Mouse (Mus musculus) liver, embryonic 16.5 days (tissue): ENCODE measurements around the gene Gm17949. TPM values are rescaled to one million over a fixed set of nuclear protein-coding genes. Genes with fewer than 3 reads are reported as not detected.
"Not testable (repeated sequence)": the region's sequence is repeated elsewhere in the genome, so short reads cannot be mapped to it uniquely, and the experiment has no call there.

Experiments used
- ATAC-seq: fragments of 200-750 bp; cut with Nextera tagmentation; 2 replicates; pipeline ENCODE4 v1.8.0; 2017; ENCODE audit warnings: low read depth, mild to moderate bottlenecking, moderate number of reproducible peaks, moderate library complexity
- H3K27ac ChIP-seq: fragments of 300-500 bp; sonication (generic); 2 replicates; pipeline ENCODE4 v1.5.1; 2014; ENCODE audit warnings: mild to moderate bottlenecking, low read length
- H3K27me3 ChIP-seq: fragments of 300-500 bp; sonication (generic); 2 replicates; pipeline ENCODE4 v1.6.1; 2014; ENCODE audit warnings: low read depth, low read length, mixed read lengths; ENCODE audit not compliant: control insufficient read depth, insufficient read depth
- H3K36me3 ChIP-seq: fragments of 300-500 bp; sonication (generic); 2 replicates; pipeline ENCODE4 v1.6.1; 2014; ENCODE audit warnings: mild to moderate bottlenecking; ENCODE audit not compliant: control insufficient read depth, insufficient read depth
- H3K4me1 ChIP-seq: fragments of 300-500 bp; sonication (generic); 2 replicates; pipeline ENCODE4 v1.6.1; 2014; ENCODE audit warnings: low read depth, low read length, mixed read lengths; ENCODE audit not compliant: control insufficient read depth
- H3K4me2 ChIP-seq: fragments of 300-500 bp; sonication (generic); 2 replicates; pipeline ENCODE4 v1.6.1; 2014; ENCODE audit warnings: low read depth, low read length, mixed read lengths
- H3K4me3 ChIP-seq: fragments of 300-500 bp; sonication (generic); 2 replicates; pipeline ENCODE4 v1.5.1; 2014; ENCODE audit warnings: low read depth, mild to moderate bottlenecking, low read length
- H3K9ac ChIP-seq: fragments of 300-500 bp; sonication (generic); 2 replicates; pipeline ENCODE4 v1.6.1; 2014; ENCODE audit warnings: low read depth, low read length
- H3K9me3 ChIP-seq: fragments of 300-500 bp; sonication (generic); replicated peaks from 2 replicates; pipeline ENCODE4 v1.6.1; 2016; ENCODE audit warnings: low read length; ENCODE audit not compliant: control insufficient read depth
- WGBS: fragments of 180-500 bp; shearing (Covaris S2); extraction: QIAGEN DNeasy Blood & Tissue Kit; methylation state at CpG from one replicate; pipeline ENCODE4 v1.1.7; 2014; ENCODE audit not compliant: insufficient replicate concordance; 5-methylcytosine and 5-hydroxymethylcytosine counted together
- polyA plus RNA-seq: library from polyadenylated mRNA; unstranded; fragments of >200 nt; fragmentation: Nextera tagmentation; extraction: Ambion mirVana; gene quantifications from 2 replicates; pipeline ENCODE4 v1.2.1, GENCODE M21; 2015

The Gm17949 gene
- polyA plus RNA-seq, 1 experiment from 2014 or later = 0.21 TPM

GRCm38 (mm10) chr17:57029691-57030090 lies 18.4 kb downstream of the Gm17949 start:
- Histone ChIP-seq H3K4me3 (peak overlapping the region; percentile 96), H3K4me1 (peaks cover 47% of the 10 kb centered on the region), H3K4me2 (peak overlapping the region; percentile 89), H3K27ac (peak overlapping the region; percentile 94), H3K9me3 (no peaks in the 10 kb centered on the region), H3K36me3 (peaks cover 39% of the 10 kb centered on the region), H3K9ac (peak overlapping the region; percentile 99), H3K27me3 (no peaks in the 10 kb centered on the region)
- ATAC-seq = no peak
- 12% methylated on average over 8 of the region's 8 CpGs for WGBS

DNA sequence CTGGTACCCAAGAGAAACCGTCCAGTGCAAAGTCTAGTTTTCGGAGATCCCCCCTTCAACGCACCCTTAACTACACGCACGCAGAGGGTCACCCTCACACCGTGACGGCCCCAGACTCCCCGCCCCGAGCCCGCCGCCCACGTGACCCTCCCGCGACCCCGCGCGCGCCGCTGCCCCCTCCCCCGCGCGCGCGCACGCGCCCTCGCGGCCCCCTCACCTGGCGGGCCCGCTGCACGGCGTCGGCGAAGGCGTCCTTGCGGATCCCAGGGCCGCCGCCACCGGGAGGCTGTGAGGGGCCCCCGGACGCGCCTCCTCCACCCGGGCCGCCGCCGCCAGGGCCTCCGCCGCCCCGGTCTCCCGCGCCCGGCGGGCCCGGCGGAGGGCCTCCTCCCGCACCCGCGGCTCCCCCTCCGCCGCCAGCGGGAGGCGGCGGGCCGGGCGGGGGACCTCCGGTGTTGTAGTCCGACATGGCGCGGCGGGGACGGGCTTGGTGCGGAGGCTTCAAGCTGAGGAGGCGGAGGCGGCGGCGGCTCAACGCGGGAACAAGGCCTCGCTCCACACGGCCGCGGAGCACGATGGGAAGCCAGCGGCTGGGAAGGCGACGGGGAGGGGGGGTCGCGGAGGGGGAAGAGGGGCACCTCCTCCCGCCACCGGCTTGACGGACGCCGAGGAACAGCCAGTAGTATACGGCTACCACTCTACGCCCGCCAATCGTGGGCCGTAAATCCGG lies 19.8 kb downstream of the Gm17949 start, which contains the start of gene Khsrp:
Gene Khsrp, minus strand, starts transcription at position 592 of the 730 bp plus-strand sequence.
- WGBS = under 1% methylated on average over 86 of the region's 99 CpGs
- Histone ChIP-seq H3K27ac (peak within 1 kb of the TSS; percentile 94), H3K4me2 (peak within 1 kb of the TSS; percentile 96), H3K36me3 (peaks cover 25% of the 10 kb centered on the region), H3K4me3 (peak within 1 kb of the TSS; percentile 96), H3K9ac (peak within 1 kb of the TSS; percentile 99), H3K9me3 (no peaks in the 10 kb centered on the region), H3K27me3 (no peaks in the 10 kb centered on the region), H3K4me1 (peaks cover 47% of the 10 kb centered on the region)
- no peak for ATAC-seq

DNA sequence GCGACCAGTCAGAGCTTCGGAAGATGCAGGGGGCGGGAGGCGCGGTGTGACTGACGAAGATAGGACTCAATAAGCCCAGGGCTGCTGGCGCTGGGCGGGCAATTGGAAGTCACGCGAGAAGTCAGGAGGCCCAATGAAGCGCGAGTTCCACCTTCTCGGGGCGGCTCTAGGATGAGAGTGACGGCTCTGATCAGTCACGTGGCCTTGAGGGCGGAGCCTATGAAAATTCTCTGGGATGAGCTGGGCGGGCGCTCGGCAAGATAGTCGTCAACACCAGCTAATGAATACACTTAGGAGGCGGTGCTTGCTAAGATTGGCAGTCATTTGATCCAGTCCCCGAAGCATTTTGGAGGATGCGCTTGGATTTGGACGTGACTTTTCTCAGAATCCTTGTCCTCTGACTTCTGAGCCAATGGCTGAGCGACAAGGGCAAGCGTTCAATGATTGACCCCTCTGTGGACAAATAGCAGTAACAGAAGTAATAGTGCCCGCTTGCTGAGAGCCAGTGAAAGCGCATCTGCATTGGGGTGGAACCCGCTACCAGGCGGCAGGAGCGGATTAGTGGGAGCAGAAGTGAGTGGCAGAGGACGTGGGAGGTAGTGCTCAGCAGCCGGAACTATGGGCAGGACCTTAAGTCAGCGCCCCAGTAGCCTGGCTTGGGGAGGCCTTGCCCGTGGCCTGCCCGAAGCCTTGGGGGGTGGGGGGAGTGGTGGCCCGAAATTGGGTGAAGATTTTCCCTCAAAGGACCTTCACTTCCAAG lies 20.6 kb downstream of the Gm17949 start:
- peak; percentile 86 for ATAC-seq

GRCm38 (mm10) chr17:57032854-57033253 lies 21.6 kb downstream of the Gm17949 start:
- H3K9me3 ChIP-seq = no peaks in the 10 kb centered on the region
- peaks cover 34% of the 10 kb centered on the region for H3K4me1 ChIP-seq
- peak overlapping the region; percentile 96 for H3K4me2 ChIP-seq
- H3K27ac ChIP-seq = no peak overlapping the region
- H3K27me3 ChIP-seq = no peaks in the 10 kb centered on the region
- H3K4me3 ChIP-seq = no peak overlapping the region
- peaks cover 9% of the 10 kb centered on the region for H3K36me3 ChIP-seq
- WGBS = 75% methylated on average over 4 of the region's 4 CpGs
- H3K9ac ChIP-seq = no peak overlapping the region; the same call in 1 of the 2 replicates
- no peak for ATAC-seq

More for the DNA sequence above, 20.6 kb downstream of the Gm17949 start:
- no peaks in the 10 kb centered on the region for H3K27me3 ChIP-seq
- H3K36me3 ChIP-seq = peaks cover 18% of the 10 kb centered on the region
- H3K27ac ChIP-seq = peak overlapping the region; percentile 93
- H3K4me3 ChIP-seq = peak overlapping the region; percentile 96
- WGBS = under 1% methylated on average over 38 of the region's 38 CpGs
- peaks cover 44% of the 10 kb centered on the region for H3K4me1 ChIP-seq
- no peaks in the 10 kb centered on the region for H3K9me3 ChIP-seq
- peak overlapping the region; percentile 76 for H3K9ac ChIP-seq
- peak overlapping the region; percentile 96 for H3K4me2 ChIP-seq

DNA sequence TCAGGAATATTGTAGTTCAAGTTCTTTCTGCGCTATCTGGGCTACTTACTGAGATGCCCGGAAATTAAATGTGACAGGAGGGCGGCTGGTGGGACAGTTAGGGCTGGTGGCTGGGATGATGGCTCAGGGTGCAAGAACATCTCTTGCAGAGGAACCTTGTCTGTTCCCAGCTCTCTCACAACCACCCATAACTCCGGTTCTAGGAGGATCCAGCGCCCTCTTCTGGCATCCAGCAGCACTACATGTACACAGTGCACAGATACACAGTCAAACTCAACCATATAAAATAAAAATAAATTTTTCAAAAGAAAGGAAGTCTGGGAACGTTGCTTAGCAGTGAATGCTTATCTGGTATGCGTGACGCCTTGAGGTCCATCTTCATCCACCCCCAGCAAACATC lies 27.7 kb downstream of the Gm17949 start:
- H3K27me3 ChIP-seq = peaks cover 6% of the 10 kb centered on the region; the same call in 1 of the 2 replicates
- H3K36me3 ChIP-seq = no peaks in the 10 kb centered on the region
- H3K9me3 ChIP-seq = no peaks in the 10 kb centered on the region
- ATAC-seq = no peak
- no peaks in the 10 kb centered on the region for H3K4me1 ChIP-seq
- 34% methylated on average over 8 of the region's 8 CpGs for WGBS
- H3K4me2 ChIP-seq = no peak overlapping the region
- H3K4me3 ChIP-seq = no peak overlapping the region
- H3K27ac ChIP-seq = no peak overlapping the region
- H3K9ac ChIP-seq = no peak overlapping the region

DNA sequence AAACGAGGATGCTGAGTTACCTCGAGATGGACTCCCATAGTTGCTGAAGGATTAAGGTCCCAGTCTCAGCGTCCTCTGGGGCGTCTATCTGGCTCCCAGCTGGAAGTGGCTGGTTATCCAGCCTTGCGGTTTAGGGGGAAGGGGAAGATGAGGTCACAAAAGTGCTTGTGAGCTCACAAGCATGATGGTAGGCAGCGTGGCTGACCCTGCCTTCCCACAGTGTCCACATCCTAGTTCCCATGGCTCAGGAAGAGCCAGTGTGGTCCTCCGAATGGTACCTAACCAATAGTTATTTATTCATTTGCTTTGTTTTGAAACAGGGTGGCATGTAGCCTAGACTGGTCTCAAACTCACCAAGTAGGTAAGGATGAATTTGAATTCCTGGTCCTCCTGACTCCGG lies 30.3 kb downstream of the Gm17949 start, which contains the start of gene Slc25a41:
Gene Slc25a41, minus strand, starts transcription at position 101 of the 400 bp plus-strand sequence.
- 54% methylated on average over 8 of the region's 8 CpGs for WGBS

GRCm38 (mm10) chr17:57047406-57047805 lies 36.1 kb downstream of the Gm17949 start:
- WGBS = 44% methylated on average over 5 of the region's 5 CpGs
- Histone ChIP-seq H3K27me3 (no peaks in the 10 kb centered on the region), H3K9ac (no peak overlapping the region), H3K9me3 (no peaks in the 10 kb centered on the region), H3K27ac (no peak overlapping the region), H3K4me1 (no peaks in the 10 kb centered on the region), H3K36me3 (peaks cover 3% of the 10 kb centered on the region), H3K4me3 (no peak overlapping the region), H3K4me2 (no peak overlapping the region)
- ATAC-seq = no peak

More for the DNA sequence above, 30.3 kb downstream of the Gm17949 start, which contains the start of gene Slc25a41:
- no peak within 1 kb of the TSS for H3K4me2 ChIP-seq
- H3K9me3 ChIP-seq = no peaks in the 10 kb centered on the region
- no peaks in the 10 kb centered on the region for H3K36me3 ChIP-seq
- H3K4me3 ChIP-seq = no peak within 1 kb of the TSS
- no peak within 1 kb of the TSS for H3K27ac ChIP-seq
- H3K4me1 ChIP-seq = no peaks in the 10 kb centered on the region
- no peak for ATAC-seq
- H3K9ac ChIP-seq = no peak within 1 kb of the TSS
- H3K27me3 ChIP-seq = peaks cover 6% of the 10 kb centered on the region; the same call in 1 of the 2 replicates

- Histone ChIP-seq H3K27ac (no peak overlapping the region), H3K9ac (no peak overlapping the region), H3K4me2 (no peak overlapping the region), H3K9me3 (no peaks in the 10 kb centered on the region), H3K27me3 (no peaks in the 10 kb centered on the region), H3K4me1 (no peaks in the 10 kb centered on the region), H3K36me3 (peaks cover 8% of the 10 kb centered on the region), H3K4me3 (no peak overlapping the region)
- 52% methylated on average over 3 of the region's 3 CpGs for WGBS
- no peak for ATAC-seq
Measured at GRCm38 (mm10) chr17:57048816-57049215, 37.5 kb downstream of the Gm17949 start.

- H3K9me3 ChIP-seq, ATAC-seq, H3K4me2 ChIP-seq, H3K4me1 ChIP-seq, H3K4me3 ChIP-seq, H3K27ac ChIP-seq, H3K27me3 ChIP-seq, H3K9ac ChIP-seq, H3K36me3 ChIP-seq: not testable (repeated sequence)
- 54% methylated on average over 4 of the region's 4 CpGs for WGBS
Measured at GRCm38 (mm10) chr17:57051679-57052078, 40.4 kb downstream of the Gm17949 start.
